Mouse (Mus musculus) cerebellum, adult 2 months (tissue): ENCODE data around the gene Tcstv3. TPM values are rescaled to one million over a fixed set of nuclear protein-coding genes. Genes with fewer than 3 reads are reported as not detected.
"Not testable (repeated sequence)": the region's sequence is repeated elsewhere in the genome, so short reads cannot be mapped to it uniquely, and the experiment has no call there.

Source experiments
- DNase-seq, 2 experiments: peaks; one replicate each; pipeline ENCODE4 v3.0.0; 2021
- H3K27ac ChIP-seq: fragments of 200-500 bp; 2 replicates; pipeline ENCODE4 v1.5.1; 2012; ENCODE audit warnings: low read length, control low read depth, inconsistent platforms; ENCODE audit not compliant: insufficient read depth
- H3K27me3 ChIP-seq: fragments of 200-500 bp; 2 replicates; pipeline ENCODE4 v1.6.1; 2012; ENCODE audit warnings: inconsistent platforms, mild to moderate bottlenecking, low read length, moderate library complexity; ENCODE audit not compliant: control insufficient read depth, insufficient read depth
- H3K4me1 ChIP-seq: fragments of 200-500 bp; 2 replicates; pipeline ENCODE4 v1.6.1; 2011; ENCODE audit warnings: low read length; ENCODE audit not compliant: control insufficient read depth, insufficient read depth
- H3K4me3 ChIP-seq: fragments of 200-500 bp; replicated peaks from 2 replicates; pipeline ENCODE3; 2011; ENCODE audit warnings: mild to moderate bottlenecking, low read depth, low read length, control low read depth; ENCODE audit not compliant: insufficient read depth
- CTCF ChIP-seq: fragments of 200-500 bp; IDR thresholded peaks from 2 replicates; pipeline ENCODE4 v1.5.1; 2011; ENCODE audit warnings: low read depth, mild to moderate bottlenecking, control low read depth, low read length, moderate library complexity, borderline replicate concordance; ENCODE audit not compliant: insufficient read depth
- POLR2A ChIP-seq: fragments of 200-500 bp; IDR thresholded peaks from 2 replicates; pipeline ENCODE4 v1.6.1; 2011; ENCODE audit warnings: low read length, control low read depth, borderline replicate concordance; ENCODE audit not compliant: insufficient read depth
- WGBS: fragments of 180-500 bp; shearing (Covaris S2); methylation state at CpG from one replicate; pipeline ENCODE4 v1.1.7; 2018; 5-methylcytosine and 5-hydroxymethylcytosine counted together
- polyA plus RNA-seq: library from polyadenylated mRNA; depleted of rRNA; stranded (reverse); fragments of >200 nt; gene quantifications from 2 replicates; pipeline ENCODE4 v1.2.3, GENCODE M21; 2012; rRNA removed

Gene Tcstv3
- not detected in 2 replicates for polyA plus RNA-seq

GRCm38 (mm10) chr13:120316578-120316977 is at the start of gene Tcstv3:
Tcstv3 (plus strand) TSS chr13:120316878.
- WGBS, result 62% methylated on average over 3 of the region's 3 CpGs
- H3K27ac ChIP-seq, H3K27me3 ChIP-seq, H3K4me1 ChIP-seq, DNase-seq, H3K4me3 ChIP-seq: not testable (repeated sequence)

GRCm38 (mm10) chr13:120277837-120278236 is 38.8 kb upstream of the Tcstv3 start:
- WGBS, result 21% methylated on average over 2 of the region's 2 CpGs
- not testable (repeated sequence) for H3K4me1 ChIP-seq

GRCm38 (mm10) chr13:120278784-120279183 is 37.9 kb upstream of the Tcstv3 start:
- H3K4me1 ChIP-seq, result no peaks in the 10 kb centered on the region; the same call in 1 of the 2 replicates
- TF ChIP-seq POLR2A, result no peak
- no peak for TF ChIP-seq CTCF
- no peaks in the 10 kb centered on the region for H3K27me3 ChIP-seq
- H3K4me3 ChIP-seq, result no peak overlapping the region
- no peak for DNase-seq
- 42% methylated on average over 9 of the region's 9 CpGs for WGBS
- no peak overlapping the region for H3K27ac ChIP-seq

More at GRCm38 (mm10) chr13:120277837-120278236, 38.8 kb upstream of the Tcstv3 start:
- not testable (repeated sequence) for DNase-seq, H3K27ac ChIP-seq, H3K4me3 ChIP-seq, H3K27me3 ChIP-seq

- no peak overlapping the region for H3K27ac ChIP-seq
- DNase-seq, result no peak
- H3K27me3 ChIP-seq, result no peaks in the 10 kb centered on the region
- no peak overlapping the region for H3K4me3 ChIP-seq
- TF ChIP-seq CTCF (no peak), POLR2A (no peak)
- WGBS, result 45% methylated on average over 1 of the region's 1 CpGs
- no peaks in the 10 kb centered on the region for H3K4me1 ChIP-seq
Measured at GRCm38 (mm10) chr13:120299324-120299894, 17.3 kb upstream of the Tcstv3 start.

- H3K27me3 ChIP-seq, result no peaks in the 10 kb centered on the region
- no peak within 1 kb of the TSS for H3K27ac ChIP-seq
- DNase-seq, result no peak
- H3K4me1 ChIP-seq, result no peaks in the 10 kb centered on the region
- H3K4me3 ChIP-seq, result no peak within 1 kb of the TSS
- WGBS, result 41% methylated on average over 2 of the region's 2 CpGs
- TF ChIP-seq POLR2A (no peak), CTCF (no peak)
Measured at GRCm38 (mm10) chr13:120299991-120300442, 16.7 kb upstream of the Tcstv3 start, which contains the start of gene BC147527. BC147527 (plus strand) TSS chr13:120300392.

- Histone ChIP-seq H3K27ac (no peak overlapping the region), H3K4me1 (no peaks in the 10 kb centered on the region), H3K27me3 (no peaks in the 10 kb centered on the region), H3K4me3 (no peak overlapping the region)
- no peak for DNase-seq
- 77% methylated on average over 4 of the region's 4 CpGs for WGBS
- TF ChIP-seq CTCF (no peak), POLR2A (no peak)
Measured at GRCm38 (mm10) chr13:120300853-120301252, 15.8 kb upstream of the Tcstv3 start.

- TF ChIP-seq POLR2A (no peak), CTCF (no peak)
- H3K27ac ChIP-seq, result no peak overlapping the region
- no peaks in the 10 kb centered on the region for H3K4me1 ChIP-seq
- H3K27me3 ChIP-seq, result no peaks in the 10 kb centered on the region
- DNase-seq, result no peak
- WGBS, result 84% methylated on average over 4 of the region's 4 CpGs
- H3K4me3 ChIP-seq, result no peak overlapping the region
Measured at GRCm38 (mm10) chr13:120310749-120311148, 5.9 kb upstream of the Tcstv3 start.

GRCm38 (mm10) chr13:120313584-120313983 is 3.1 kb upstream of the Tcstv3 start:
- Histone ChIP-seq H3K4me3 (no peak overlapping the region), H3K27ac (no peak overlapping the region), H3K4me1 (no peaks in the 10 kb centered on the region), H3K27me3 (no peaks in the 10 kb centered on the region)
- no peak for DNase-seq
- 45% methylated on average over 14 of the region's 14 CpGs for WGBS
- TF ChIP-seq CTCF (no peak), POLR2A (no peak)

- DNase-seq, result no peak
- no peak overlapping the region for H3K27ac ChIP-seq
- no peaks in the 10 kb centered on the region for H3K4me1 ChIP-seq
- 75% methylated on average over 3 of the region's 3 CpGs for WGBS
- TF ChIP-seq CTCF (no peak), POLR2A (no peak)
- no peaks in the 10 kb centered on the region for H3K27me3 ChIP-seq
- H3K4me3 ChIP-seq, result no peak overlapping the region
Measured at GRCm38 (mm10) chr13:120320183-120320582, 3.5 kb downstream of the Tcstv3 start.
